Mouse (Mus musculus) heart, embryonic 13.5 days (tissue): ENCODE measurements at regions not wholly inside any gene's neighbourhood (a gene's known extent, or its start where the extent isn't known, plus 50 kb on each side); places are given as distances from the start of the nearest gene placed in this dataset.

Experiments
- ATAC-seq: fragments of 200-750 bp; cut with Nextera tagmentation; 2 replicates; pipeline ENCODE4 v1.8.0; 2017; ENCODE audit warnings: moderate TSS enrichment; ENCODE audit not compliant: insufficient number of reproducible peaks, low FRiP score, low TSS enrichment; ENCODE audit errors: extremely low read depth
- H3K27ac ChIP-seq: fragments of 300-500 bp; sonication (generic); replicated peaks from 2 replicates; pipeline ENCODE4 v1.5.1; 2015; ENCODE audit warnings: moderate library complexity, mild to moderate bottlenecking, inconsistent platforms
- H3K27me3 ChIP-seq: fragments of 300-500 bp; sonication (generic); replicated peaks from 2 replicates; pipeline ENCODE4 v1.6.1; 2015; ENCODE audit warnings: mild to moderate bottlenecking, inconsistent platforms
- H3K36me3 ChIP-seq: fragments of 300-500 bp; sonication (generic); 2 replicates; pipeline ENCODE4 v1.6.1; 2015; ENCODE audit warnings: mild to moderate bottlenecking, inconsistent platforms
- H3K4me1 ChIP-seq: fragments of 300-500 bp; sonication (generic); 2 replicates; pipeline ENCODE4 v1.6.1; 2015; ENCODE audit warnings: inconsistent platforms
- H3K4me2 ChIP-seq: fragments of 300-500 bp; sonication (generic); 2 replicates; pipeline ENCODE4 v1.6.1; 2015; ENCODE audit warnings: inconsistent platforms, mild to moderate bottlenecking, moderate library complexity
- H3K4me3 ChIP-seq: fragments of 300-500 bp; sonication (generic); 2 replicates; pipeline ENCODE4 v1.5.1; 2015; ENCODE audit warnings: moderate library complexity, mild to moderate bottlenecking, inconsistent platforms
- H3K9ac ChIP-seq: fragments of 300-500 bp; sonication (generic); 2 replicates; pipeline ENCODE4 v1.6.1; 2015; ENCODE audit warnings: inconsistent platforms, mild to moderate bottlenecking, moderate library complexity
- H3K9me3 ChIP-seq: fragments of 300-500 bp; sonication (generic); 2 replicates; pipeline ENCODE4 v1.6.1; 2016; ENCODE audit warnings: inconsistent platforms
- WGBS: fragments of 180-500 bp; shearing (Covaris S2); methylation state at CpG from one replicate; pipeline ENCODE4 v1.1.7; 2015; ENCODE audit warnings: mixed read lengths; 5-methylcytosine and 5-hydroxymethylcytosine counted together

DNA sequence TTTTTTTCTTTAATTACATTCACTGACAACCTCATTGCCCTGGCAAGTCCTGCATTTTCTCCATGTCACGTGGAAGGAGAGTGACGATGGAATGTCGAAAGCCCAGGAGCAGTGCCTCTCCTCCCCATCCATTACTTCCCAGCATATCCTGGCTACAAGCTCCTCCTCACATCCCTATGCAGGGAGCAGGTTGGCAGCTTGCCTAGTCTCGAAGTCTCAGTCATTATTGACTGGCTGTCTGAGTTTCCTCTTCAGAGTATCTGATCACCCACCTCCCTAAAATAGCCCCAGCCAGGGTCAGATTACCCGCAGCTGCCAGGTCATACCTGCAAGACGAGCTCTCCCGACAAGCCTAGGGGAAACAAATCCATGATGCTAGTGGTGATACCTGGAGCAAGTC, 83.7 kb upstream of the Galnt15 start:
- WGBS: 12% methylated on average over 7 of the region's 7 CpGs
- Histone ChIP-seq H3K4me1 (peaks cover 30% of the 10 kb centered on the region), H3K27ac (peak overlapping the region; percentile 69), H3K9me3 (no peaks in the 10 kb centered on the region), H3K4me3 (no peak overlapping the region), H3K4me2 (peak overlapping the region; percentile 26; the same call in 1 of the 2 replicates), H3K36me3 (no peaks in the 10 kb centered on the region), H3K27me3 (no peaks in the 10 kb centered on the region), H3K9ac (no peak overlapping the region)
- ATAC-seq: peak; percentile 51; the same call in 1 of the 2 replicates

GRCm38 (mm10) chr14:31946032-31946431, 82.8 kb upstream of the Galnt15 start:
- Histone ChIP-seq H3K27ac (peak overlapping the region; percentile 69), H3K27me3 (no peaks in the 10 kb centered on the region), H3K9ac (no peak overlapping the region), H3K9me3 (no peaks in the 10 kb centered on the region), H3K4me1 (peaks cover 30% of the 10 kb centered on the region), H3K4me2 (no peak overlapping the region), H3K36me3 (no peaks in the 10 kb centered on the region), H3K4me3 (no peak overlapping the region)
- WGBS: 68% methylated on average over 1 of the region's 1 CpGs
- ATAC-seq: no peak

- no peak for ATAC-seq
- H3K36me3 ChIP-seq: no peaks in the 10 kb centered on the region
- no peak overlapping the region; the same call in 1 of the 2 replicates for H3K27ac ChIP-seq
- no peaks in the 10 kb centered on the region for H3K27me3 ChIP-seq
- H3K4me1 ChIP-seq: peaks cover 30% of the 10 kb centered on the region
- H3K4me3 ChIP-seq: no peak overlapping the region
- H3K9me3 ChIP-seq: no peaks in the 10 kb centered on the region
- no peak overlapping the region for H3K9ac ChIP-seq
- WGBS: 32% methylated on average over 7 of the region's 7 CpGs
- no peak overlapping the region for H3K4me2 ChIP-seq
These were observed 81.5 kb upstream of the Galnt15 start for GRCm38 (mm10) chr14:31947246-31947645.

DNA sequence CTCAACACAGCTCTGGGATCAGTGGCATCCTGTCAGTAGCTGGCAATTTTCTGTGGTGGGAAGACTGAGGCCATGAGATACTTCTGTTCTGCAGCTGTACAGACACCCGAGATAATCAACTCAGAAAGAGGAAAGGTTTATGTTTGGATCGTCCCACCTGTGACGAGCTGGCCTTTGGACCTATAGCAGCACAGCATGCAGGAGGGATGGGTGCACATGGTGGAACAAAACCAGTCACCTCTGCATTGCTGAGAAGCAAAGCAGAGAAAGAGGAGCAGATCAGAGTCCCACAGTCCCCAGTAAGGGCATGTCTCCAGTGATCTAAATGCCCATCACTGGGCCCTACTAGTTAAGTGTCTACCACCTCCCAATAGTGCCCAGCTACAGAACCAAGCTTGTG, 76.9 kb upstream of the Galnt15 start:
- WGBS: 74% methylated on average over 3 of the region's 3 CpGs
- no peak overlapping the region for H3K9ac ChIP-seq
- H3K4me1 ChIP-seq: peaks cover 8% of the 10 kb centered on the region
- no peaks in the 10 kb centered on the region for H3K9me3 ChIP-seq
- H3K36me3 ChIP-seq: no peaks in the 10 kb centered on the region
- no peak overlapping the region for H3K27ac ChIP-seq
- H3K27me3 ChIP-seq: no peaks in the 10 kb centered on the region
- H3K4me3 ChIP-seq: no peak overlapping the region
- no peak for ATAC-seq
- no peak overlapping the region for H3K4me2 ChIP-seq

DNA sequence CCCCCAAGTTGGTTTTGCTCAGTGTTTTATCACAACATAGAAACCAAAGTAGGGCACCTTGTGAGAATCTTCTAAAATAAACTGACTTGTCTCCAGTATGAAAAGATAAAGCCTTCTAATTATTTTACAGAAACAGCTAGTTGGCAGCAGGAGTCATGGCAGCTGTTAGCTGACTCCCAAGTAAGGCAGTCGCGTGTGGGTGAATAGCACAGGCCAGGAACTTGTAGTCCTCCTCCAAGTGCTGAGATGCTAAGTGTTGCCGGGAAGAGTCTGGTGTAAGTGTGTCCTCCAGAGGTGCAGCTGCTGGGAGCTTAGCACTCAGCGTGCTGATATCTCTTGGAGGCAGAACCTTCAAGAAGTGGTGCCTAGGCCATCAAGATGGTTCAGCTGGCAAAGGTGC, 75.0 kb upstream of the Galnt15 start:
- Histone ChIP-seq H3K36me3 (no peaks in the 10 kb centered on the region), H3K4me2 (no peak overlapping the region), H3K9ac (no peak overlapping the region), H3K4me1 (no peaks in the 10 kb centered on the region), H3K27me3 (no peaks in the 10 kb centered on the region), H3K27ac (no peak overlapping the region), H3K4me3 (no peak overlapping the region), H3K9me3 (no peaks in the 10 kb centered on the region)
- 68% methylated on average over 4 of the region's 4 CpGs for WGBS
- ATAC-seq: no peak

DNA sequence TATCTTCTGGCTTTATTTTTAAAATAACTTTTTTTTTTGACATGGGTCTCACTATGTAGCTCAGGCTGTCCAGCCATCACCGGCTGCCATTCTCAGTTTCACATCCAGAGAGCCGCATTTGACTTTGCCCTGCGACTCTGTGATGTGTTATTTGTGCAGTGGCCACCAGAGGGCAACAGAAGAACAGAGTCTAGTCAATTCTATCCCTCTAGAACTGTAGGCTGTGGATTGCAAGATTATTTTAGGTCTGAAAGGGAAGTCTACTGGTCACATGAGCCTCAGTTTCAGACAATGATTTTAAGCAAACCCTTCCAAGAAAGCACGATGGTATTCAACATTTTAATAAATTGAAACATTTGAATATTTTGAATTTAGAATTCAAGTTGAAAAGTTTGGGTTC, 73.8 kb upstream of the Galnt15 start:
- 4% methylated on average over 4 of the region's 4 CpGs for WGBS
- Histone ChIP-seq H3K9ac (no peak overlapping the region), H3K27ac (no peak overlapping the region), H3K4me1 (no peaks in the 10 kb centered on the region), H3K9me3 (no peaks in the 10 kb centered on the region), H3K4me3 (no peak overlapping the region), H3K27me3 (no peaks in the 10 kb centered on the region), H3K36me3 (no peaks in the 10 kb centered on the region), H3K4me2 (no peak overlapping the region)
- no peak for ATAC-seq

- 74% methylated on average over 10 of the region's 10 CpGs for WGBS
- no peak overlapping the region for H3K27ac ChIP-seq
- no peaks in the 10 kb centered on the region for H3K36me3 ChIP-seq
- H3K9ac ChIP-seq: no peak overlapping the region
- H3K27me3 ChIP-seq: no peaks in the 10 kb centered on the region
- H3K4me2 ChIP-seq: no peak overlapping the region
- H3K4me3 ChIP-seq: no peak overlapping the region
- no peak for ATAC-seq
- no peaks in the 10 kb centered on the region for H3K9me3 ChIP-seq
- H3K4me1 ChIP-seq: peaks cover 6% of the 10 kb centered on the region; the same call in 1 of the 2 replicates
These were observed 71.6 kb upstream of the Galnt15 start for GRCm38 (mm10) chr14:31957211-31957638.

GRCm38 (mm10) chr14:31960201-31960854, 68.5 kb upstream of the Galnt15 start:
- no peaks in the 10 kb centered on the region for H3K36me3 ChIP-seq
- WGBS: 74% methylated on average over 9 of the region's 9 CpGs
- no peak for ATAC-seq
- no peaks in the 10 kb centered on the region for H3K27me3 ChIP-seq
- H3K4me1 ChIP-seq: peaks cover 18% of the 10 kb centered on the region
- H3K9me3 ChIP-seq: no peaks in the 10 kb centered on the region
- H3K9ac ChIP-seq: no peak overlapping the region
- H3K4me3 ChIP-seq: no peak overlapping the region
- no peak overlapping the region for H3K27ac ChIP-seq
- H3K4me2 ChIP-seq: no peak overlapping the region

DNA sequence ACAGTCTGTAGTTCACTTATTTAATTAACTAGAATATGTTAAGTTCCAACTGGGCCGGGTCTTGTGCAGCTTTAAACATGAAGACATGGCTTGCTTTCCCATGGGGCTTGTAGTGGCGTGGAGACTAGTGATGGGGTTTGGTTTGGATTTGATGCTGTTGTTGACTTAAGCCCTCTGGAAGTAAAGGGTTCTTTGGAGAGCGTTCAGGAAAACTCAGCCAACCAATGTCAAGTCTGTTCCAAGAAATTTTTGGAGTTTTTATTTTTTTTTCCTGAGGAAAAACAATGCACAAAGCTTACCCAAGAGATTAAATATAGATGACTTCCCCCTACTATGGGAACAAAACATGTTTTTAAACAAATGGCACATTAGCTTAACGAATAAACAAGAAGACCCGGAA, 67.3 kb upstream of the Galnt15 start:
- no peaks in the 10 kb centered on the region for H3K36me3 ChIP-seq
- H3K27ac ChIP-seq: peak overlapping the region; percentile 43; the same call in 1 of the 2 replicates
- H3K4me2 ChIP-seq: no peak overlapping the region
- no peaks in the 10 kb centered on the region for H3K9me3 ChIP-seq
- H3K4me1 ChIP-seq: peaks cover 18% of the 10 kb centered on the region
- H3K9ac ChIP-seq: no peak overlapping the region
- H3K4me3 ChIP-seq: no peak overlapping the region
- ATAC-seq: no peak
- 73% methylated on average over 5 of the region's 5 CpGs for WGBS
- no peaks in the 10 kb centered on the region for H3K27me3 ChIP-seq

GRCm38 (mm10) chr14:31963131-31963911, 65.5 kb upstream of the Galnt15 start:
- H3K4me2 ChIP-seq: no peak overlapping the region
- WGBS: 41% methylated on average over 12 of the region's 12 CpGs
- peaks cover 18% of the 10 kb centered on the region for H3K4me1 ChIP-seq
- no peaks in the 10 kb centered on the region for H3K27me3 ChIP-seq
- H3K9me3 ChIP-seq: no peaks in the 10 kb centered on the region
- ATAC-seq: no peak
- H3K4me3 ChIP-seq: no peak overlapping the region
- peak overlapping the region; percentile 43 for H3K27ac ChIP-seq
- no peaks in the 10 kb centered on the region for H3K36me3 ChIP-seq
- no peak overlapping the region for H3K9ac ChIP-seq

DNA sequence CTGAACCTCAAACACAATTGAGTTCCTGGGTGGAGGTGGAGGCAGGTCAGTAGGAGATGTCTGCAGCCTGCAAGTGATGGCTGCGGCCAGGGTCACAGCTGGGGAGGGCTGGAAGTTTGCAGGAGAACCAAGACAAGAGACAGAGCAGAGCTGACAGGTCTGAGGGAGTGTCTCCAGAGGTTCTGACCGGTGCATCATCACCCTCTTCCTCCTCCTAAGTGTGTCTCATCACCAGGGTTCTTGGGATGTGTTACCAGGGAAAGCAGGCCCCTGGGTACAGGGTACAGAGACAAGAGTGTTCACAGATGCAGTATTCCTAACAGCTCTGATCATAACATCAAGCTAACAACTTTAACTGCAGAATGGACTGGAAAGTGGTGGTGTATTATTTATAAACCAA, 64.7 kb upstream of the Galnt15 start:
- 20% methylated on average over 2 of the region's 2 CpGs for WGBS
- no peak for ATAC-seq

More for the DNA sequence above, 64.7 kb upstream of the Galnt15 start:
- Histone ChIP-seq H3K4me2 (no peak overlapping the region), H3K27me3 (no peaks in the 10 kb centered on the region), H3K9ac (0 out of 2 replicates have a peak overlapping the region, but pooled peaks have one; percentile 8), H3K9me3 (no peaks in the 10 kb centered on the region), H3K27ac (peak overlapping the region; percentile 43), H3K36me3 (no peaks in the 10 kb centered on the region), H3K4me1 (peaks cover 18% of the 10 kb centered on the region), H3K4me3 (no peak overlapping the region)
